Mouse (Mus musculus): ENCODE results near the gene Sall4. TPM values are rescaled to one million over a fixed set of nuclear protein-coding genes. Genes with fewer than 3 reads are reported as not detected.
"Not testable (repeated sequence)": the region's sequence is repeated elsewhere in the genome, so short reads cannot be mapped to it uniquely, and the experiment has no call there.

Gene Sall4
- total RNA-seq, 2 experiments from 2014 or later: not detected

- ATAC-seq (replicated peaks; ENCODE audit: low FRiP score, low TSS enrichment, poor library complexity, severe bottlenecking): no peak
These were observed 5.3 kb downstream of the Sall4 start for GRCm38 (mm10) chr2:168762411-168762815.

- ATAC-seq (replicated peaks; ENCODE audit: low FRiP score, low TSS enrichment, poor library complexity, severe bottlenecking): no peak
These were observed 5.8 kb downstream of the Sall4 start for GRCm38 (mm10) chr2:168761954-168762353.

- no peak for ATAC-seq (replicated peaks; ENCODE audit: low FRiP score, low TSS enrichment, poor library complexity, severe bottlenecking)
These were observed 6.6 kb downstream of the Sall4 start for GRCm38 (mm10) chr2:168761141-168761540.

GRCm38 (mm10) chr2:168744406-168744805, 23.3 kb downstream of the Sall4 start:
- not testable (repeated sequence) for ATAC-seq (replicated peaks; ENCODE audit: low FRiP score, low TSS enrichment, poor library complexity, severe bottlenecking)

- ATAC-seq (replicated peaks; ENCODE audit: low FRiP score, low TSS enrichment, poor library complexity, severe bottlenecking): no peak
These were observed 25.1 kb downstream of the Sall4 start for GRCm38 (mm10) chr2:168742649-168743048.

- ATAC-seq (replicated peaks; ENCODE audit: low FRiP score, low TSS enrichment, poor library complexity, severe bottlenecking): no peak
These were observed 25.6 kb downstream of the Sall4 start, which contains the start of gene Atp9a for GRCm38 (mm10) chr2:168742059-168742627. Gene Atp9a, minus strand, starts transcription at chr2:168742409.

GRCm38 (mm10) chr2:168741273-168742058, 26.3 kb downstream of the Sall4 start:
- peak; percentile 32 for ATAC-seq (replicated peaks; ENCODE audit: low FRiP score, low TSS enrichment, poor library complexity, severe bottlenecking)

- ATAC-seq (replicated peaks; ENCODE audit: low FRiP score, low TSS enrichment, poor library complexity, severe bottlenecking): no peak
These were observed 27.2 kb downstream of the Sall4 start for GRCm38 (mm10) chr2:168740496-168740895.

GRCm38 (mm10) chr2:168738854-168739253, 28.9 kb downstream of the Sall4 start:
- no peak for ATAC-seq (replicated peaks; ENCODE audit: low FRiP score, low TSS enrichment, poor library complexity, severe bottlenecking)

GRCm38 (mm10) chr2:168737878-168738277, 29.9 kb downstream of the Sall4 start:
- no peak for ATAC-seq (replicated peaks; ENCODE audit: low FRiP score, low TSS enrichment, poor library complexity, severe bottlenecking)

- no peak for ATAC-seq (replicated peaks; ENCODE audit: low FRiP score, low TSS enrichment, poor library complexity, severe bottlenecking)
These were observed 33.7 kb downstream of the Sall4 start for GRCm38 (mm10) chr2:168734023-168734422.

- ATAC-seq (replicated peaks; ENCODE audit: low FRiP score, low TSS enrichment, poor library complexity, severe bottlenecking): no peak
These were observed 36.5 kb downstream of the Sall4 start for GRCm38 (mm10) chr2:168731258-168731657.

GRCm38 (mm10) chr2:168729736-168730135, 38.0 kb downstream of the Sall4 start:
- ATAC-seq (replicated peaks; ENCODE audit: low FRiP score, low TSS enrichment, poor library complexity, severe bottlenecking): no peak

GRCm38 (mm10) chr2:168728045-168728444, 39.7 kb downstream of the Sall4 start:
- no peak for ATAC-seq (replicated peaks; ENCODE audit: low FRiP score, low TSS enrichment, poor library complexity, severe bottlenecking)

- ATAC-seq (replicated peaks; ENCODE audit: low FRiP score, low TSS enrichment, poor library complexity, severe bottlenecking): no peak
These were observed 41.7 kb downstream of the Sall4 start for GRCm38 (mm10) chr2:168726007-168726406.

- no peak for ATAC-seq (replicated peaks; ENCODE audit: low FRiP score, low TSS enrichment, poor library complexity, severe bottlenecking)
These were observed 46.4 kb downstream of the Sall4 start for GRCm38 (mm10) chr2:168721313-168721712.

- no peak for ATAC-seq (replicated peaks; ENCODE audit: low FRiP score, low TSS enrichment, poor library complexity, severe bottlenecking)
These were observed 48.0 kb downstream of the Sall4 start for GRCm38 (mm10) chr2:168719742-168720141.

GRCm38 (mm10) chr2:168718735-168719134, 49.0 kb downstream of the Sall4 start:
- ATAC-seq (replicated peaks; ENCODE audit: low FRiP score, low TSS enrichment, poor library complexity, severe bottlenecking): no peak

- ATAC-seq (replicated peaks; ENCODE audit: low FRiP score, low TSS enrichment, poor library complexity, severe bottlenecking): no peak
These were observed 49.5 kb downstream of the Sall4 start for GRCm38 (mm10) chr2:168718267-168718666.

GRCm38 (mm10) chr2:168712199-168713176, 55.3 kb downstream of the Sall4 start:
- no peak for ATAC-seq (replicated peaks; ENCODE audit: low FRiP score, low TSS enrichment, poor library complexity, severe bottlenecking)

Data from megakaryocyte-erythroid progenitor cell, adult 5-6 weeks (primary cell).